Mouse (Mus musculus) ES-E14 (cell line): ENCODE results near the gene Commd1. TPM values are rescaled to one million over a fixed set of nuclear protein-coding genes. Genes with fewer than 3 reads are reported as not detected.

Experiments used
- DNase-seq: peaks from one replicate; pipeline ENCODE4 v3.0.0-alpha.2; 2013; ENCODE audit warnings: low read depth, low spot score
- H3K27ac ChIP-seq: 2 replicates; pipeline ENCODE4 v1.5.1; 2012; ENCODE audit warnings: low read depth, mild to moderate bottlenecking, low read length, moderate library complexity, mixed read lengths; ENCODE audit not compliant: poor library complexity, insufficient read depth, severe bottlenecking
- H3K36me3 ChIP-seq: 2 replicates; pipeline ENCODE4 v1.6.1; 2012; ENCODE audit warnings: mild to moderate bottlenecking, low read length, moderate library complexity, mixed read lengths; ENCODE audit not compliant: control insufficient read depth, poor library complexity, insufficient read depth, severe bottlenecking
- H3K4me1 ChIP-seq, 2 experiments: fragments of 150-350 bp in 1 of 2; sonication (generic) in 1 of 2; 2 replicates each; pipeline ENCODE4 v1.6.1; 2012; ENCODE audit warnings: low read length in 2 of 2, mild to moderate bottlenecking in 1 of 2, mixed read lengths in 1 of 2; ENCODE audit not compliant: control insufficient read depth in 2 of 2, insufficient read depth in 2 of 2, poor library complexity in 1 of 2
- H3K4me3 ChIP-seq, 2 experiments: fragments of 150-350 bp in 1 of 2; sonication (generic) in 1 of 2; 2 replicates each; pipeline ENCODE4 v1.5.1; 2012; ENCODE audit warnings: low read length in 2 of 2, low read depth in 1 of 2, mild to moderate bottlenecking in 1 of 2, mixed read lengths in 1 of 2; ENCODE audit not compliant: insufficient read depth in 1 of 2, poor library complexity in 1 of 2, severe bottlenecking in 1 of 2
- H3K9ac ChIP-seq: 2 replicates; pipeline ENCODE4 v1.6.1; 2012; ENCODE audit warnings: low read depth, mild to moderate bottlenecking, low read length, mixed read lengths; ENCODE audit not compliant: poor library complexity, insufficient read depth, severe bottlenecking
- H3K9me3 ChIP-seq: fragments of 150-350 bp; sonication (generic); 2 replicates; pipeline ENCODE4 v1.6.1; 2012; ENCODE audit warnings: low read depth, mild to moderate bottlenecking, low read length; ENCODE audit not compliant: control insufficient read depth, insufficient read depth
- CHD2 ChIP-seq: IDR thresholded peaks from 2 replicates; pipeline ENCODE4 v1.6.1; 2014; ENCODE audit warnings: mild to moderate bottlenecking, low read depth, low read length, inconsistent platforms
- HCFC1 ChIP-seq: IDR thresholded peaks from 2 replicates; pipeline ENCODE4 v1.6.1; 2012; ENCODE audit warnings: low read length, inconsistent platforms, borderline replicate concordance; ENCODE audit not compliant: insufficient read depth
- MAFK ChIP-seq: IDR thresholded peaks from 2 replicates; pipeline ENCODE4 v1.6.1; 2014; ENCODE audit warnings: mild to moderate bottlenecking, low read depth, low read length, inconsistent platforms; ENCODE audit not compliant: insufficient read depth
- ZC3H11A ChIP-seq: IDR thresholded peaks from 2 replicates; pipeline ENCODE4 v1.6.1; 2012; ENCODE audit warnings: low read depth, mild to moderate bottlenecking, inconsistent platforms, low read length, borderline replicate concordance
- ZNF384 ChIP-seq: IDR thresholded peaks from 2 replicates; pipeline ENCODE4 v1.6.1; 2012; ENCODE audit warnings: low read depth, low read length, inconsistent platforms
- in situ Hi-C, 2 experiments: fragments of 600-800 bp; cut with MboI; formaldehyde crosslinking; loops; one replicate each; pipeline ENCODE4 v1.15.1; 2025; ENCODE audit warnings: low sequenced_read_pairs in 2 of 2, inconsistent platforms in 1 of 2; ENCODE audit not compliant: unreplicated experiment in 2 of 2
- total RNA-seq: library from RNA; depleted of rRNA; stranded (reverse); fragments of 300-350 nt; gene quantifications from 2 replicates; pipeline ENCODE4 v1.2.3, GENCODE M21; 2012

Gene Commd1
- total RNA-seq, 1 experiment, result 106 TPM

DNA sequence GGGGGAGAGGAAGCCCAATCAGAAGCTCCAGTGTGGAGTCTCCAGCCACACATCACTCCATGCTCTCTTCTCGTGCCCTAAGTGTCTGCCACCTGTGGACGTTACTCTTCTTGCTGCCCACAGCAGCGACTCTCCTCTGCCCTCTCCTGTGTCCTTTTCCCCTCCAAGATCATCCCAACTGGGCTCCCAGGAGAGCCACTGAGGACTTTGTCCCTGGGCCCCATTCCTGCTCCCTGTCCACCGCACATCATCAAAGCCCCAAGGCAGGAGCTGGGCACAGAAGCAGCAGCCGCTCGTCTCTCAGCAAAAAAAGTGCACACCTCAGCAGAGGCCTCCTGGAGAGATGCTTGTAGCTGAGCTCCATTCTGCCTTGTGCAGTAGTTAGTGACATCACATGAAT, 32.8 kb upstream of the Commd1 start:
- Histone ChIP-seq H3K9me3 (no peaks in the 10 kb centered on the region), H3K4me3 (no peak overlapping the region), H3K27ac (no peak overlapping the region), H3K4me1 (no peaks in the 10 kb centered on the region), H3K36me3 (no peaks in the 10 kb centered on the region), H3K9ac (no peak overlapping the region)
- no peak for TF ChIP-seq ZC3H11A
- TF ChIP-seq HCFC1, result no peak
- in situ Hi-C loops, result no loop called here
- no peak for DNase-seq

DNA sequence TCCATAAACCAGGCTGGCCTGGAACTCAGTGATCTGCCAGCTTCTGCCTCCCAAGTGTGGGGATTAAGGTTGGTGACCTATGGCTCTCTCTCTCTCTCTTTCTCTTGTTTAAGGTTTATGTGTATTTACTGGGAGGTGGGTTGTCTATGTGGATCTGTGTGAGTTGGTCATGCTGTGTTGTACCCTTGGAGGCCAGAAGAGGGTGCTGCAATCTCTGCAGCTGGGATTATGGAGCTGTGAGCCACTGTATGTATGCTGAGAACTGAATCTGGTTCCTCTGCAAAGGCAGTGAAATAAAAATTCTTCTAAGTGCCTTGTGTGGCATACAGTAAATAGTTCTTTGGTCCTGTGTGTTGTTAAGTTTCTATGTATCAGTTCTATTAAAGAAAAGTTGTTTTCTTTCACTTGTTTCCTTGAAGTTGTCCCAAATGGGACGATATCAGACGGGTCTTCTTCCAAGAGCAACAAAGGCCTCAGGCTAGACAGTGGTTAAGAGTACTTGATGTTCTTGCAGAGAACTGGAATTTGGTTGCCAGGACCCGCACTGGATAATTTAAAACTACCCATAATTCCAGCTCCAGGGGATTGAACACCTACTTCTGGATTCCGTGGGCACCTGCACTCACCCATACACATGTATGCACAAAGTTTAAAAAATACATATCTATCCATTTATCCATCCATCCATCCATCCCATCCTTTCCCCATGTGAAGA, 31.6 kb upstream of the Commd1 start:
- Histone ChIP-seq H3K4me1 (no peaks in the 10 kb centered on the region), H3K36me3 (no peaks in the 10 kb centered on the region), H3K27ac (no peak overlapping the region), H3K4me3 (no peak overlapping the region), H3K9me3 (no peaks in the 10 kb centered on the region), H3K9ac (no peak overlapping the region)
- TF ChIP-seq ZNF384, result no peak
- no peak for TF ChIP-seq CHD2
- no peak for TF ChIP-seq MAFK
- TF ChIP-seq HCFC1, result no peak
- TF ChIP-seq ZC3H11A, result peak; percentile 91
- no peak for DNase-seq
- in situ Hi-C loops, result no loop called here

DNA sequence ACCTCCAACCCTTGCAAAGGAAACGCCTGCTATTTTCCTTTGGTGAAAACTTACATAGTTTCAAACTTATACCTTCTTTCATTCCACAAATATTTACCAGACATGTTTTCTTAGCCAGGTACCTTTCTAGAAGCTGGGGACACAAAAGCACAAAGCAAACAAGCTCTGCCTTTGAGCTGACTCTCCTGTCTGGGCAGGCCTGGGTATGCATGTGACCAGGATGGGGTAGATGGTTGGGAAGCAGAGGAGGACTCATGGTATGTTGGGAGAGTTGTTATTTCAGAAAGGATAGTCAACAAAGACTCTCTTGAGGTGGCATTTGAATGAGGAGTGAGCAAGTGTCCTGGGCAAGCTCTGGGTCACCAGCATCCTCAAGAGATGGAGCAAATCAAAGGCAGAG, 30.9 kb upstream of the Commd1 start:
- in situ Hi-C loops, result no loop called here
- H3K9ac ChIP-seq, result no peak overlapping the region
- DNase-seq, result no peak
- TF ChIP-seq CHD2, result no peak
- no peak for TF ChIP-seq HCFC1
- TF ChIP-seq ZC3H11A, result no peak
- TF ChIP-seq MAFK, result no peak
- TF ChIP-seq ZNF384, result no peak
- H3K9me3 ChIP-seq, result no peaks in the 10 kb centered on the region
- H3K36me3 ChIP-seq, result no peaks in the 10 kb centered on the region
- H3K4me3 ChIP-seq, result no peak overlapping the region
- no peak overlapping the region for H3K27ac ChIP-seq
- H3K4me1 ChIP-seq, result no peaks in the 10 kb centered on the region

DNA sequence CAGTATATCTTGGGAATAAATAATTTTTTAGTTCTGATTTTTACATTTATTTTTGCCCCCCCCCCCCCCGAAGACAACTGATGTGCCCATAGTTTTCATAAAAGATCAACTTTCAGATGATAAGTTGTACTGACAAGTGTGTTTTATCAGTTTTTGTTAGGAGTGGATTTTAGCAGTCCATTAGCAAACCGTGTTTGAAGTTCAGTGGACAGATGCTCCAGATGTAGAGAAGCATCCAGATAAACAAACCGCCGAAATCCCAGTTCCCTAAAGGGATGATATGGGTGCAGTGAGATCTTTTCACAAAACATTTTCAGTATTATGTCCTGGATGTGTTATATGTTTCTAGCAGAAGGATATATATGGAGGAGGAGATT, 26.6 kb upstream of the Commd1 start:
- H3K4me1 ChIP-seq, result no peaks in the 10 kb centered on the region
- TF ChIP-seq ZC3H11A, result no peak
- TF ChIP-seq HCFC1, result no peak
- no peak for TF ChIP-seq ZNF384
- H3K27ac ChIP-seq, result no peak overlapping the region
- no peak overlapping the region for H3K9ac ChIP-seq
- H3K4me3 ChIP-seq, result peak overlapping the region; percentile 66 to 85; a peak in 3 of 4 replicates
- no peak for DNase-seq
- in situ Hi-C loops, result loop anchor here in 1 of 2 experiments (5.0 kb wide), 1 partner anchor 273 kb away; no protein-coding TSS in a partner anchor
- H3K36me3 ChIP-seq, result peaks cover 4% of the 10 kb centered on the region
- no peaks in the 10 kb centered on the region for H3K9me3 ChIP-seq

DNA sequence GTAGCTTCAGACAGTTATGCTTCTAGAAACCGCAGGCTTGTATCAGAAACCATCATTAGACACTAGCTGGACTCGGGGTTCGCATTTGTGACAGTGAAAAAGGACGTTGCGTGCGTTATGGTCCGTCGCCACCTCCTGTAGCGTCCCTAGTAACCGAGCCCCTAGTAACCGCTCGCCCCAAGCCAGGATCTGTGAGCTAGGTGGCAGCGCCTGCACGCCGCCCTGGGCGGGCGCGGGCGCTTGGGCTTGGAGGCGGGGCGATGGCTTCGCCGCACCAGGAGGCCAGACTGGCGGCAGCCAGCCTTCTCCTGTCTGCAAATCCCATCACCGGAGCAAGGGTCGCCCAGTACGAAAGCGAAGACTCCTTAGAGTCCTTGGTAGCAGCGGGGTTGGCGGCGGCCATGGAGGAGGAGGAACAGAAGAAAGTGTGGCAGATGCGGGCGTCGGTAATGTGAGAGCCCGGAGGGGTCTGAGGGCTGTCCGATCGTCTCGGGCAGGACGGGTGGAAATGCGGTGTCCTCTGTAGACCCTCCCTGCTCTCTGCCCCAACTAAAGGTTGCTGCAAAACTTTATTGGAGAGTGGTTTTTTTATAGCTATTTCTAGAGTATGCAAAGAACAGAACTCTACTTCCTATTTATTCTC, 26.1 kb upstream of the Commd1 start:
- Histone ChIP-seq H3K9ac (peak overlapping the region; percentile 78), H3K36me3 (peaks cover 7% of the 10 kb centered on the region), H3K27ac (peak overlapping the region; percentile 4; the same call in 1 of the 2 replicates), H3K9me3 (no peaks in the 10 kb centered on the region), H3K4me3 (peak overlapping the region; percentile 66 to 85), H3K4me1 (no peaks in the 10 kb centered on the region)
- in situ Hi-C loops, result loop anchor here in 1 of 2 experiments (5.0 kb wide), 1 partner anchor 274 kb away; no protein-coding TSS in a partner anchor
- TF ChIP-seq CHD2, result no peak
- TF ChIP-seq HCFC1, result peak; percentile 20; the same call in 1 of the 2 replicates
- peak; percentile 83 for DNase-seq
